Mouse (Mus musculus) gastrocnemius, postnatal 4 days (tissue): ENCODE measurements around the gene Gm13539. TPM values are rescaled to one million over a fixed set of nuclear protein-coding genes. Genes with fewer than 3 reads are reported as not detected.

Source experiments
- DNase-seq, 2 experiments: peaks; one replicate each; pipeline ENCODE4 v3.0.0; 2021 to 2022; ENCODE audit warnings: low spot score in 2 of 2, mixed read lengths in 2 of 2
- total RNA-seq, 2 experiments: library from RNA; stranded (reverse); gene quantifications; 2 replicates each; pipeline ENCODE4 v1.2.3; 2021

Gene Gm13539
- total RNA-seq, 2 experiments from 2014 or later, result not detected

DNA sequence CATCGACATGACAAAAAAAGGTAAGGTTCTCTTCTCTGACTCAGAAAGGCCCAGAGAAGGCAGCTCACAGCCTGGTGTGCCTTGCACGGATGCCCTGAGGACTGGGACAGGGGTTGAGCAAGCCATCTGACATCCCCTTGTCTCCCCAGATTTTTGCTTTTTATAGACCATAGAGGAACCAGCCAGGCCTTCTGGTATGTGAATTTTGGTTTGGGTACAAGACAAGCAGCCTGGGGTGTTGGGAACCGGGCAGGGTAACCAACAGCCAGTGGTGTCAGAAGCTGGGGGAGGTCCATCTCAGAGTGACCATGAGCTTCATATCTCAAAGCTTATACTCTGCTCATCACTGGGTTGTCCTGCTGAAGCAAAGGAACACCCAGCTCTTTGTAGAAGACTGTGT, 42.7 kb downstream of the Gm13539 start:
- DNase-seq, result no peak

DNA sequence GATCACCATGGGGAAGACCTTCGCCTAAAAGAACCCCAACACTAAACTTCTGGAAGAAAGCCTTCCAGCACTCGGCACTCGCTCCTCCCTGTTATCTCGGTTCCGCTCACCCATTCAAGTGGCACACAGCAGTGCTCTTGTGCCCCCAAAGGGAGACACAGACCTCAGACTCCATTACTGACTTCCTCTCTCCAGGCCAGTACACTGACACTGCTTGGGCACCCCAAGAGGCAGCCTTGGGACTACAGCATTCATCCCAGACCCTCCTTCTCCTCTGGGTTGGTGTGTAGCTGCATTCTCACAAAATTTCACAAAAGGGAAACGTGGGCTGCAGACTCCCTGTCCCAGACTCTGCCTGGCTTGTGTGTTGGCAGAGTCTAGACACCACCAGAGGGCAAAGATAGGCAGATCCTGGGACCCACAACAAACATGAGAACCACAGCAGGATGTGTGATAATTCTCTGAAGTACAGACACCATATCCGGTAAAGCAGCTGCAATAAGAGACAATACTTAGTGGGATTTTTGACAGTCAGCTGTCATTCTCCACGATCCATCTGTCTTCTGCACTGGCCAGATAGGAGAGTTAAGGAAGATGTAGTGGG, 46.4 kb downstream of the Gm13539 start:
- no peak for DNase-seq

DNA sequence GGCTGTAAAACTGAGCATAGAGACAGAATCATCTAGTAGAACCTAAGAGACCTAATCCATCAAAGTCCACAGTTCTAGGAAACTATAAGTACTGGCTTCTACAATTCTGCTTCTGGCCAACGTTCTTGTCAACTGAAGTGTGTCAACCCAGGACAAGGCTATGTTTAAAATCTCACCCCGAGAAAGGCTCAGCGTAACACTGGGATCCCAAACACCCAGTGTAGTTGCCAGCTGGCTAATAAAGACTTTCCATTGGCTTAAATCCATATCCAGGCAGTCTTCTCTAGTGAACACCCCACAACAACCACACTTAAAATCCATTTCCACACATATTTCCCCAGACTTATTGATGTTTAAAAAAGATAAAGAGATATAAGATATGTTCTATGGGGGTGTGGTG, 48.7 kb downstream of the Gm13539 start:
- DNase-seq, result no peak

DNA sequence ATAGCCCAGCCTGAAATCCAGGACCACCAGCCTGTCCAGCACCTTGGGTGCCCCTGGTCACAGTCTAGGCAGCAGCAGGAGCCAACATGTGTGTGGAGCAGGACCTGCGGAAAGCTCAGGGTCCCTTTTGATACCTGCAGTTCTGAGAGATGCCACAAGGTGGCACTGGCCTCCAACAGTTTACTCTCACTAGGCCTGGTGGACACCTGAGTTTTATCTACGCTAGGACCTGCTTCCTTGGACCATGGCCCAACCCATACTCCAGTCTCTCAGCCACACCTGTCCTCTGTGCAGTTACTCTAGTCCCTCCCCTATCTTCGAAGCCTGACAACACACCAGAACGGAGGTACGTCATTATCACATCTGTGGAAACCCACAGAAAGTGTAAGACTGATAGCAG, 54.2 kb downstream of the Gm13539 start:
- DNase-seq, result peak in 1 of 2 experiments; percentile 61

Other genes starting within 250 kb of the Gm13539 start
- gene Traf2, start 235.3 kb upstream of the Gm13539 start, total RNA-seq, result 10 to 100 TPM; 15.7 to 16.5 TPM
- 100 to 1,000 TPM; 173 to 196 TPM for gene Edf1, start 224.4 kb upstream of the Gm13539 start, total RNA-seq
- gene Mamdc4, start 207.4 kb upstream of the Gm13539 start, total RNA-seq, result 1 to 10 TPM; 2.3 to 2.5 TPM
- 10 to 100 TPM; 43.0 to 44.8 TPM for gene Phpt1, start 207.0 kb upstream of the Gm13539 start, total RNA-seq
- under 1 TPM; 0.07 to 0.08 TPM for gene Ajm1, start 200.5 kb upstream of the Gm13539 start, total RNA-seq
- gene Rabl6, start 173.7 kb upstream of the Gm13539 start, total RNA-seq, result 10 to 100 TPM; 59.3 to 65.0 TPM
- not detected for gene Ccdc183, start 164.6 kb upstream of the Gm13539 start, total RNA-seq
- gene Tmem141, start 160.3 kb upstream of the Gm13539 start, total RNA-seq, result 10 to 100 TPM; 11.7 to 18.6 TPM
- 10 to 100 TPM in 1 of 2 experiments, 1 to 10 TPM in 1; 9.7 to 14.3 TPM for gene Fcna, start 154.2 kb upstream of the Gm13539 start, total RNA-seq
- 1 to 10 TPM; 1.2 to 2.5 TPM for gene Lcn8, start 129.1 kb upstream of the Gm13539 start, total RNA-seq
- gene Lcn5, start 124.3 kb upstream of the Gm13539 start, total RNA-seq, result not detected
- gene Lcn6, start 105.5 kb upstream of the Gm13539 start, total RNA-seq, result not detected
- gene Lcn10, start 99.5 kb upstream of the Gm13539 start, total RNA-seq, result not detected
- gene Obp2a, start 82.2 kb upstream of the Gm13539 start, total RNA-seq, result not detected
- gene Bmyc, start 75.5 kb upstream of the Gm13539 start, total RNA-seq, result 10 to 100 TPM; 21.5 to 25.6 TPM
- not detected for gene Obp2b, start 45.2 kb upstream of the Gm13539 start, total RNA-seq
- not detected for gene Lcn3, start 16.7 kb upstream of the Gm13539 start, total RNA-seq
- gene Lcn11, start 5.2 kb upstream of the Gm13539 start, total RNA-seq, result not detected
- gene Glt6d1, start 33.6 kb downstream of the Gm13539 start, total RNA-seq, result not detected
- not detected for gene Lcn9, start 40.9 kb downstream of the Gm13539 start, total RNA-seq
- gene Sohlh1, start 65.0 kb downstream of the Gm13539 start, total RNA-seq, result not detected
- gene Kcnt1, start 81.5 kb downstream of the Gm13539 start, total RNA-seq, result under 1 TPM; 0.16 to 0.49 TPM
- 10 to 100 TPM; 34.2 to 45.1 TPM for gene Camsap1, start 201.0 kb downstream of the Gm13539 start, total RNA-seq
- 100 to 1,000 TPM; 186 to 187 TPM for gene Ubac1, start 239.5 kb downstream of the Gm13539 start, total RNA-seq